Mouse (Mus musculus) brain, embryonic 14.5 days (tissue): ENCODE data around the gene Ampd2.

Experiments used
- CTCF ChIP-seq: fragments of 200-500 bp; IDR thresholded peaks from 2 replicates; pipeline ENCODE4 v1.5.1; 2012; ENCODE audit warnings: inconsistent platforms, mild to moderate bottlenecking, moderate library complexity, borderline replicate concordance; ENCODE audit not compliant: insufficient read depth, insufficient read length; ENCODE audit errors: extremely low read depth
- POLR2A ChIP-seq: fragments of 200-500 bp; IDR thresholded peaks from 2 replicates; pipeline ENCODE4 v1.6.1; 2012; ENCODE audit warnings: mild to moderate bottlenecking, inconsistent platforms, borderline replicate concordance; ENCODE audit not compliant: poor library complexity, insufficient read depth, insufficient read length, severe bottlenecking; ENCODE audit errors: extremely low read depth

DNA sequence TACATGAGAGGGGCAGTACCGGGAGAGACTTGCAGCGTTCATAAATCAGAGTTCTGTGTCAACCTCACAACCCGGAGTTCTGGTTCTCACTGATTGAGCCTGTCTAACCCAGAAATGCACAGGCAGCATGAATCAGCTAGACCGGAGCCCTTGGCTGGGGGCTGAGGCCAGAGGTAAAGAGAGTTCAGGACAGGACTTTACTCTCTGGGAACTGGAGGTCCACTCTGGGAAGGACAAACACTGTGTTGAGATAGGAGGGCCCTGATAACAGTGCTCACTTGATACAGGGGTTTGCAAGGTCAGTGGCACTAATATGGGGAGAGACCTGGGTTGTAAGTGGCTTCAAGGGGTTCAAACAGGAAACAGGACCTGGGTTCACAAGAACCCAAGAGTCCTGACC lies 61.1 kb downstream of the Ampd2 start:
- TF ChIP-seq CTCF (no peak), POLR2A (no peak)
